Mouse (Mus musculus) stomach, embryonic 14.5 days (tissue): ENCODE results near the gene Elovl3. TPM values are rescaled to one million over a fixed set of nuclear protein-coding genes. Genes with fewer than 3 reads are reported as not detected.
"Not testable (repeated sequence)": the region's sequence is repeated elsewhere in the genome, so short reads cannot be mapped to it uniquely, and the experiment has no call there.

Experiments used
- ATAC-seq: fragments of 200-750 bp; cut with Nextera tagmentation; 2 replicates; pipeline ENCODE4 v1.8.0; 2017; ENCODE audit warnings: low read depth, moderate TSS enrichment; ENCODE audit not compliant: insufficient number of reproducible peaks, insufficient read depth, low FRiP score
- H3K27ac ChIP-seq: fragments of 300-500 bp; sonication (generic); 2 replicates; pipeline ENCODE4 v1.5.1; 2014; ENCODE audit warnings: mild to moderate bottlenecking, low read length, moderate library complexity, mixed read lengths
- H3K27me3 ChIP-seq: fragments of 300-500 bp; sonication (generic); 2 replicates; pipeline ENCODE4 v1.6.1; 2014; ENCODE audit warnings: low read length, control low read depth, mixed read lengths; ENCODE audit not compliant: control insufficient read depth, insufficient read depth
- H3K36me3 ChIP-seq: fragments of 300-500 bp; sonication (generic); 2 replicates; pipeline ENCODE4 v1.6.1; 2014; ENCODE audit warnings: mild to moderate bottlenecking, control low read depth, low read length, moderate library complexity, mixed read lengths; ENCODE audit not compliant: control insufficient read depth, insufficient read depth
- H3K4me1 ChIP-seq: fragments of 300-500 bp; sonication (generic); 2 replicates; pipeline ENCODE4 v1.6.1; 2014; ENCODE audit warnings: low read length, control low read depth, mixed read lengths; ENCODE audit not compliant: control insufficient read depth, insufficient read depth
- H3K4me2 ChIP-seq: fragments of 300-500 bp; sonication (generic); replicated peaks from 2 replicates; pipeline ENCODE4 v1.6.1; 2014; ENCODE audit warnings: low read depth, low read length, control low read depth
- H3K4me3 ChIP-seq: fragments of 300-500 bp; sonication (generic); 2 replicates; pipeline ENCODE4 v1.5.1; 2014; ENCODE audit warnings: low read depth, low read length, control low read depth
- H3K9ac ChIP-seq: fragments of 300-500 bp; sonication (generic); replicated peaks from 2 replicates; pipeline ENCODE4 v1.6.1; 2014; ENCODE audit warnings: low read depth, mild to moderate bottlenecking, control low read depth, low read length, moderate library complexity, mixed read lengths
- H3K9me3 ChIP-seq: fragments of 300-500 bp; sonication (generic); 2 replicates; pipeline ENCODE4 v1.6.1; 2016; ENCODE audit warnings: low read depth, low read length, control low read depth; ENCODE audit not compliant: control insufficient read depth
- WGBS: fragments of 180-500 bp; shearing (Covaris S2); extraction: QIAGEN DNeasy Blood & Tissue Kit; methylation state at CpG from one replicate; pipeline ENCODE4 v1.1.7; 2014; 5-methylcytosine and 5-hydroxymethylcytosine counted together
- polyA plus RNA-seq: library from polyadenylated mRNA; unstranded; fragments of >200 nt; fragmentation: Nextera tagmentation; extraction: Ambion mirVana; gene quantifications from 2 replicates; pipeline ENCODE4 v1.2.1, GENCODE M21; 2014

The Elovl3 gene
- polyA plus RNA-seq, 1 experiment from 2014 or later: not detected

DNA sequence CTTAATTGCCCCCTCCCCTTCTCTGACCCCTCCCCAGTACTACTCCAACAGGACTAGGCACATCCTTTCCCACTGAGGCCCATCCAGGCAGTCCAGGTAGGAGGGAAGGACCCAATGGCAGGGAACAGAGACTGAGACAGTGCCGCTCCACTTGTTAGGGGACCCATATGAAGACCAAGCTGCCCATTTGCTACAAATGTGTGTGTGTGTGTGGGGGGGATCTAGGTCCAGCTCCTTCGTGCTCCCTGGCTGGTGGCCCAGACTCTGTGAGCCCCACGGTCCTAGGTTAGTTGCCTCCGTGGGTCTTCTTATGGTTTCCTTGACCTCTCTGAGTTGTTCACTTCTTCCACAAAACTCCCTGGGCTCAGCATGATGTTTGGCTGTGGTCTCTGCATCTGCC is 5.4 kb upstream of the Elovl3 start:
- no peak overlapping the region for H3K27ac ChIP-seq
- 79% methylated on average over 4 of the region's 4 CpGs for WGBS
- no peak overlapping the region for H3K4me3 ChIP-seq

DNA sequence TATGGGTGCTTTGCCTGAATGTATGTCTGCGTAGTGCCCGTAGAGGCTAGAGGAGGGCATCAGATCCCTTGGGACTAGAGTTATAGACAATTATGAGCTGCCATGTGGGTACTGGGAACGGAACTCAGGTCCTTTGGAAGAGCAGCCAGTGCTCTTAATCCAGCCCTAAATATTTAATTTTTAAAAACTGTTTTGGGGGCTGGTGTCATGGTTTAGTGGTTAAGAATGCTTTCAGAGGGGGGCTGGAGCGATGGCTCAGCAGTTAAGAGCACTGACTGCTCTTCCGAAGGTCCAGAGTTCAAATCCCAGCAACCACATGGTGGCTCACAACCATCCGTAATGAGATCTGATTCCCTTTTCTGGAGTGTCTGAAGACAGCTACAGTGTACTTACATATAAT is 2.0 kb upstream of the Elovl3 start:
- not testable (repeated sequence) for H3K4me2 ChIP-seq, H3K4me3 ChIP-seq, H3K9me3 ChIP-seq, H3K36me3 ChIP-seq, H3K27ac ChIP-seq, H3K9ac ChIP-seq, H3K4me1 ChIP-seq, ATAC-seq
- H3K27me3 ChIP-seq: peaks cover 25% of the 10 kb centered on the region
- WGBS: 83% methylated on average over 5 of the region's 6 CpGs

More for the DNA sequence above, 5.4 kb upstream of the Elovl3 start:
- Histone ChIP-seq H3K27me3 (no peaks in the 10 kb centered on the region), H3K4me1 (no peaks in the 10 kb centered on the region), H3K4me2 (no peak overlapping the region), H3K9ac (no peak overlapping the region), H3K36me3 (no peaks in the 10 kb centered on the region), H3K9me3 (no peaks in the 10 kb centered on the region)
- no peak for ATAC-seq

DNA sequence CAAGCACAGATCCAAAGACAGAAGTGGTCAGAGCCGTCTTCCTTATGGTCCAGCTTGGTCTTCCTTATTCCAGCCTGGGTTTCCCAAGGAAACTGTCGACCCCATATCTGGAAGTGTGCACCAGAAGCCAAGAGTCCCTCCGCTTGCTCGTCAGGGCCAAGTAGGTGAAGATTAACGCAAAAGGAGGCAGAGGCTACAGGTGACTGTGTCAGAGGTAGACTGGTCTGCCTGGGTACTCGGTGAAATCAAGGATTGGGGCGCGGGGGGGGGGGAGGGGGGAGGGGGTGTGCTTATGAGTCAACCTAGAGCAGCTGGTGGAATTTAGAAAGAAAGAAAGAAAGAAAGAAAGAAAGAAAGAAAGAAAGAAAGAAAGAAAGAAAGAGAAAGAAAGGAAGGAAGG is 414 bp upstream of the Elovl3 start:
- Histone ChIP-seq H3K9me3 (no peaks in the 10 kb centered on the region), H3K9ac (no peak overlapping the region), H3K36me3 (no peaks in the 10 kb centered on the region), H3K4me3 (peak overlapping the region; percentile 19), H3K27me3 (peaks cover 31% of the 10 kb centered on the region), H3K4me2 (peak overlapping the region; percentile 43), H3K27ac (no peak overlapping the region), H3K4me1 (peaks cover 7% of the 10 kb centered on the region; the same call in 1 of the 2 replicates)
- 9% methylated on average over 8 of the region's 8 CpGs for WGBS
- ATAC-seq: no peak

DNA sequence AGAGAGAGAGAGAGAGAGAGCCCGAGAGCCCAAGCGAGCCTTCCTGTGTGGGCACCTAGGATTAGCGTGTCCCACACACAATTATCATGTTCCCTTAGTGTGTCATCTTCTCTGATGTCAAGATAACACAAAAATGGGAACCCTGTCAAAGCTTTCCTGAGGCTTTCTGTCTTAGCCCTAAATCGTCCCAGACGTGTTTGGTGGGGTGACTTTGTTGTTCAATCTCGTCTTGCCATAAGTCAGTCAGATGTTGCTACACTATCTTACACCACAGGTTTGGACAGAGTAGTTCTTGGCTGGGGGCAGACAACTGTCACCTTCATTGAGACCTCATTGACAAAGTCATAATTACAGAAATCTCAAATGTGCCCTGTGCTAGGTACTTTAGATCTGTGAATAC is 880 bp downstream of the Elovl3 start:
- Histone ChIP-seq H3K4me3 (no peak overlapping the region), H3K9me3 (no peaks in the 10 kb centered on the region), H3K27me3 (peaks cover 41% of the 10 kb centered on the region), H3K36me3 (no peaks in the 10 kb centered on the region), H3K27ac (no peak overlapping the region), H3K4me1 (peaks cover 15% of the 10 kb centered on the region), H3K9ac (no peak overlapping the region), H3K4me2 (no peak overlapping the region)
- WGBS: 55% methylated on average over 6 of the region's 6 CpGs
- ATAC-seq: no peak

DNA sequence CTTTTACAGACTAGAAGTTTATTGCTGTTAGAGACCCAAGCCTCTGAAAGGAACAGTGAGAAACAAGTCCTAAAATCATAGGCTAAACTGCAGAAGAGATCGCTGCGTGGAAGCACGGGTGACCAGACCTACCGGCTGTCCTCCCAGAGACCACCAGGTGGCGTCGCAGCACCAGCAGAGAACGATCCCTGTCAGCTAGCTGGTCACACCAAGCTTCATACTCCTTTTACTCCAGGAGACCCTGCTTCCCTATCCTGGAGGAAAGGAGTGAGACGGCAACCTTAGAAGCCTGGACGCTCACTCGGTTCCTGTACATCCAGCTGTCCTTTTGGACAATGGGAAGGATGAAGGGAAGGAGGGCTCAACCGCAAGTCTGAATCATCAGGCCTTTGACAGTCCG is 3.6 kb downstream of the Elovl3 start:
- Histone ChIP-seq H3K9me3 (no peaks in the 10 kb centered on the region), H3K27ac (no peak overlapping the region), H3K9ac (no peak overlapping the region), H3K27me3 (peaks cover 41% of the 10 kb centered on the region), H3K36me3 (no peaks in the 10 kb centered on the region), H3K4me1 (peaks cover 15% of the 10 kb centered on the region), H3K4me3 (peak overlapping the region; percentile 53), H3K4me2 (peak overlapping the region; percentile 100)
- ATAC-seq: peak; percentile 44; the same call in 1 of the 2 replicates
- WGBS: 1% methylated on average over 12 of the region's 12 CpGs

DNA sequence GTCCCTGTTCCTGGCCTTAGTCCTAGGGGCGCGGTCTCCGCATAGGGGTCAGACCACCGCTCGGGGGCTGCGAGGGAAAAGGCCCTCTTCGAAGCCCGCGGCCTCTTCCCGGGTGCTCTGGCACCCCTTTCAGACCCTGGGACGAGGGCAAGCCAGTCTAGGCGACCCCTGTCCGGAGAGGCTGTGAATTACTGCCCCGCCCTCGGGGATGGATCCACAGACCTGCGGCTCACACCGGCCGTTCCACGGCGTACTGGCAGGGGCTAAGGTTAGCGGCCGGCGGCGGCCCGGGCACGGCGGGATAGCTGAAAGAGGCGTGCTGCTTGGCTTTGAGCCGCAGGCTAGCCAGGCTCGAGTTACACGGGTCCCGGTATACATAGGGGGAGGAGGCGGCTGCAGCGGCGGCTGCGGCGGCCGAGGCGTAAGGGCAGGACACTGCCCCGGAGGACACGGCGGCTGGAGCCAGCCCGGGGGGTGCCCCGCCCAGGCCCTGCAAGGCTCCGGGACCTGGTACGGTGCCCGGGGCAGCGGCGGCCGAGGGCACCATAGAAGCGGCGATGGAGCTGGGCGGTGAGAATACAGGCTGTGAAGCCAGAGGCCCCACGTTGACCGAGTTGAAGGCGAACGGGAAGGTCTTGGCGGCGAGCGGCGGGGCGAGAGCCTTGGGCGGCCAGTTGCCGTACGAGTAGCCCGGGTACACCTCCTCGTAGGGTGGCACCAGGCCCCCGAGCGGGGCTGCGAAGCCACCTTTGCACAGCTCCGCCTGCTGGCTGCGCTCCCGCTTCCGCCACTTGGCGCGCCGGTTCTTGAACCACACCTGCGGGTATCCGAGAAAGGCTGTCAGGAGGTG is 4.3 kb downstream of the Elovl3 start:
- H3K4me2 ChIP-seq: peak overlapping the region; percentile 100
- WGBS: 1% methylated on average over 78 of the region's 79 CpGs
- peaks cover 41% of the 10 kb centered on the region for H3K27me3 ChIP-seq
- H3K4me3 ChIP-seq: peak overlapping the region; percentile 53
- peak; percentile 30; the same call in 1 of the 2 replicates for ATAC-seq
- H3K9me3 ChIP-seq: no peaks in the 10 kb centered on the region
- H3K27ac ChIP-seq: no peak overlapping the region
- H3K9ac ChIP-seq: peak overlapping the region; percentile 28; the same call in 1 of the 2 replicates
- peaks cover 16% of the 10 kb centered on the region for H3K4me1 ChIP-seq
- no peaks in the 10 kb centered on the region for H3K36me3 ChIP-seq

DNA sequence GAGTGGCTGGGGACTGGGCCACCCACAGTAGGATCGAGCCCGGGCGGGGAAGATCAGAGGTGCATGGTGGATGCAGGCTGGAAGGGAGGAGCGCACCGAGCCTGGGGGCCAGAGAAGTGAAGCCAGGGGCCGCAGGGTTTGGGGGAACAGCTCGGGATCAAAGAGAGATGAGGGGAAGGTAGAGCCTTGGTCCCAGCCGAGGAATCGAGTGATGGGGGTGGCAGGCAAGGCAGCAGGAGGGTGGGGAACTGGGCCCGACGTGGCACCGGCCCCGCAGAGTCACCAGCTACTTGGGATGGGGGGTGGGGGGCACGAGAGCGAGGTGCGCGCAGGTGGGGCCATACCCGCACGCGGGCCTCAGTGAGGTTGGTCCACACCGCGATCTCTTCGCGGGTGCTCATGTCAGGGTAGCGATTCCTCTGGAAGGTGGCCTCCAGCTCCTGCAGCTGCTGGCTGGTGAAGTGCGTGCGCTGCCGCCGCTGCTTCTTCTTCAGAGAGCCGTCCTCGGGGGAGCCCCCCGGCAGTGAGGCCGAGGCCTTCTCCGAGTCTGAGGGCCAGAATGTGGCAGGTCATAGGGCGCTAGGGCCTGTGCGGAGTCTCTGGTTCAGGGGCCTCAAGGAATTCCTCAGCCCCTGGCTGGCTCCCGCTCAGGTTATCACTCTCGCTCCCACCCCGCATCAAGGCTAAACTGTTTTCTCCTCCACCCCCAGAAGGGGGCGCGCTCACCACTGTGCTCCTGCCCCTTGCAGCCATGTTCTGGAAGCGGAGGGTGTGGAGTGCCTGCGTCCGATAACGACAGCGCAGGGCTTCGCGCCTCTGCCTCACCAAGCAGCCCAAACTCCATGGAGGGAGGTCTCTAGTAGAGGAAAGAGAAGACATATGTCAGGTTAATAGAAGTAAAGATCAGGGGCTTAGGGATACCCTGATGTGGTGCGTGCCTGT is 5.2 kb downstream of the Elovl3 start:
- 3% methylated on average over 49 of the region's 49 CpGs for WGBS
- peak overlapping the region; percentile 100 for H3K4me2 ChIP-seq
- H3K9me3 ChIP-seq: no peaks in the 10 kb centered on the region
- H3K27me3 ChIP-seq: peaks cover 38% of the 10 kb centered on the region
- peak overlapping the region; percentile 53 for H3K4me3 ChIP-seq
- peak overlapping the region; percentile 28; the same call in 1 of the 2 replicates for H3K9ac ChIP-seq
- no peak overlapping the region for H3K27ac ChIP-seq
- H3K36me3 ChIP-seq: no peaks in the 10 kb centered on the region
- 0 out of 2 replicates have a peak, but pooled peaks have one; percentile 8 for ATAC-seq
- H3K4me1 ChIP-seq: peaks cover 19% of the 10 kb centered on the region

DNA sequence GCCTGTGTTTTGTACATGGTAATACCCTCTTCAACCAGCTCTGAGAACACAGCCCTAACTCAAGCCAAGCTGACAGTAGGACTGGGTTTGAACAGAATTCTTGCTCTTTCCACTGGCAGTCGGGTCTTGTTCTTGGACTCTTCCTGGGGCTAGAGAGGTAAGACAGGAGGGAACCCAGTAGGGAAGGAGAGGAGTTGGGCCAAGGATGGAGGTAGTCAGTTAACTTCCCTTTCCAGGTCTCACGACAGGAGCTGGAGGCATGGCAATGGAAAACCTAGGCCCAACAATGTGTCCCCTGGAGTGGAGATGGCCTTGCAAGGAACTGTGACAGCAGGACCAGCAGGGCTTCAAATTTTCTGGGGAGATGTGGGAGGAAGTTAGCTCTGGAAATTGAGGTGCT is 8.6 kb downstream of the Elovl3 start:
- H3K9me3 ChIP-seq: no peaks in the 10 kb centered on the region
- no peak overlapping the region for H3K4me3 ChIP-seq
- WGBS: 76% methylated on average over 2 of the region's 2 CpGs
- no peak overlapping the region for H3K4me2 ChIP-seq
- H3K27me3 ChIP-seq: peaks cover 30% of the 10 kb centered on the region
- no peak for ATAC-seq
- no peaks in the 10 kb centered on the region for H3K36me3 ChIP-seq
- no peak overlapping the region for H3K9ac ChIP-seq
- H3K4me1 ChIP-seq: peaks cover 19% of the 10 kb centered on the region
- H3K27ac ChIP-seq: no peak overlapping the region
